Mouse (Mus musculus) forebrain, embryonic 11.5 days (tissue): ENCODE results near the gene Itprip. TPM values are rescaled to one million over a fixed set of nuclear protein-coding genes. Genes with fewer than 3 reads are reported as not detected.

ENCODE experiments used
- ATAC-seq: fragments of 200-750 bp; cut with Nextera tagmentation; replicated peaks from 2 replicates; pipeline ENCODE4 v1.8.0; 2017; ENCODE audit warnings: moderate TSS enrichment; ENCODE audit not compliant: low FRiP score
- DNase-seq: peaks from one replicate; pipeline ENCODE4 v3.0.0-alpha.2; 2017; ENCODE audit warnings: low spot score
- H3K27ac ChIP-seq: fragments of 300-500 bp; sonication (generic); 2 replicates; pipeline ENCODE4 v1.5.1; 2014; ENCODE audit warnings: low read depth, low read length
- H3K27me3 ChIP-seq: fragments of 300-500 bp; sonication (generic); 2 replicates; pipeline ENCODE4 v1.6.1; 2014; ENCODE audit warnings: mild to moderate bottlenecking, low read length, mixed read lengths; ENCODE audit not compliant: control insufficient read depth, insufficient read depth
- H3K36me3 ChIP-seq: fragments of 300-500 bp; sonication (generic); 2 replicates; pipeline ENCODE4 v1.6.1; 2014; ENCODE audit warnings: mild to moderate bottlenecking, low read length, moderate library complexity, mixed read lengths; ENCODE audit not compliant: control insufficient read depth, insufficient read depth
- H3K4me1 ChIP-seq: fragments of 300-500 bp; sonication (generic); replicated peaks from 2 replicates; pipeline ENCODE4 v1.6.1; 2014; ENCODE audit warnings: low read length, mixed read lengths; ENCODE audit not compliant: control insufficient read depth, insufficient read depth
- H3K4me2 ChIP-seq: fragments of 300-500 bp; sonication (generic); 2 replicates; pipeline ENCODE4 v1.6.1; 2014; ENCODE audit warnings: low read depth, mild to moderate bottlenecking, low read length, moderate library complexity, mixed read lengths; ENCODE audit not compliant: severe bottlenecking
- H3K4me3 ChIP-seq: fragments of 300-500 bp; sonication (generic); 2 replicates; pipeline ENCODE4 v1.5.1; 2014; ENCODE audit warnings: low read depth, low read length
- H3K9ac ChIP-seq: fragments of 300-500 bp; sonication (generic); 2 replicates; pipeline ENCODE4 v1.6.1; 2014; ENCODE audit warnings: low read length
- H3K9me3 ChIP-seq: fragments of 300-500 bp; sonication (generic); 2 replicates; pipeline ENCODE4 v1.6.1; 2016; ENCODE audit warnings: low read length, mixed read lengths; ENCODE audit not compliant: control insufficient read depth
- WGBS: fragments of 180-500 bp; shearing (Covaris S2); extraction: QIAGEN DNeasy Blood & Tissue Kit; methylation state at CpG from one replicate; pipeline ENCODE4 v1.1.7; 2014; 5-methylcytosine and 5-hydroxymethylcytosine counted together
- polyA plus RNA-seq: library from polyadenylated mRNA; unstranded; fragments of >200 nt; fragmentation: Nextera tagmentation; extraction: Ambion mirVana; gene quantifications from 2 replicates; pipeline ENCODE4 v1.2.1, GENCODE M21; 2014

Itprip gene
- polyA plus RNA-seq, 1 experiment from 2014 or later: 20.4 TPM

- H3K27ac ChIP-seq: no peak overlapping the region
- no peak overlapping the region for H3K9ac ChIP-seq
- H3K4me3 ChIP-seq: no peak overlapping the region
- H3K36me3 ChIP-seq: no peaks in the 10 kb centered on the region
- H3K4me1 ChIP-seq: no peaks in the 10 kb centered on the region
- H3K9me3 ChIP-seq: no peaks in the 10 kb centered on the region
- 74% methylated on average over 7 of the region's 7 CpGs for WGBS
- ATAC-seq (no peak), DNase-seq (no peak)
- no peaks in the 10 kb centered on the region for H3K27me3 ChIP-seq
- H3K4me2 ChIP-seq: no peak overlapping the region
Observed at GRCm38 (mm10) chr19:47870102-47870666, 48.9 kb downstream of the Itprip start.

GRCm38 (mm10) chr19:47869516-47869915, 49.6 kb downstream of the Itprip start:
- no peak for ATAC-seq
- H3K4me2 ChIP-seq: no peak overlapping the region
- WGBS: 77% methylated on average over 3 of the region's 3 CpGs

GRCm38 (mm10) chr19:47868951-47869350, 50.1 kb downstream of the Itprip start:
- Histone ChIP-seq H3K4me3 (no peak overlapping the region), H3K36me3 (no peaks in the 10 kb centered on the region), H3K27me3 (no peaks in the 10 kb centered on the region), H3K4me2 (no peak overlapping the region), H3K4me1 (no peaks in the 10 kb centered on the region), H3K9me3 (no peaks in the 10 kb centered on the region), H3K9ac (no peak overlapping the region), H3K27ac (no peak overlapping the region)
- ATAC-seq (no peak), DNase-seq (no peak)
- WGBS: 75% methylated on average over 4 of the region's 4 CpGs

More at GRCm38 (mm10) chr19:47869516-47869915, 49.6 kb downstream of the Itprip start:
- DNase-seq: no peak
- no peaks in the 10 kb centered on the region for H3K9me3 ChIP-seq
- H3K9ac ChIP-seq: no peak overlapping the region
- no peaks in the 10 kb centered on the region for H3K4me1 ChIP-seq
- no peaks in the 10 kb centered on the region for H3K36me3 ChIP-seq
- no peak overlapping the region for H3K27ac ChIP-seq
- no peaks in the 10 kb centered on the region for H3K27me3 ChIP-seq
- no peak overlapping the region for H3K4me3 ChIP-seq

GRCm38 (mm10) chr19:47867628-47868175, 51.4 kb downstream of the Itprip start:
- no peak overlapping the region for H3K4me3 ChIP-seq
- H3K27me3 ChIP-seq: no peaks in the 10 kb centered on the region
- H3K9me3 ChIP-seq: no peaks in the 10 kb centered on the region
- no peak for DNase-seq
- no peaks in the 10 kb centered on the region for H3K36me3 ChIP-seq
- 74% methylated on average over 4 of the region's 4 CpGs for WGBS
- ATAC-seq: no peak
- H3K4me2 ChIP-seq: no peak overlapping the region
- no peak overlapping the region for H3K9ac ChIP-seq
- no peaks in the 10 kb centered on the region for H3K4me1 ChIP-seq
- no peak overlapping the region for H3K27ac ChIP-seq

GRCm38 (mm10) chr19:47865353-47865947, 53.6 kb downstream of the Itprip start, which contains the start of gene Gsto2:
Gsto2 (plus strand) TSS chr19:47865534.
- H3K36me3 ChIP-seq: no peaks in the 10 kb centered on the region
- ATAC-seq: peak; percentile 100
- H3K9me3 ChIP-seq: no peaks in the 10 kb centered on the region
- WGBS: under 1% methylated on average over 49 of the region's 49 CpGs
- peak within 1 kb of the TSS; percentile 89 for H3K9ac ChIP-seq
- peak; percentile 97 for DNase-seq
- H3K27me3 ChIP-seq: no peaks in the 10 kb centered on the region
- peak within 1 kb of the TSS; percentile 84 for H3K4me2 ChIP-seq
- H3K4me3 ChIP-seq: peak within 1 kb of the TSS; percentile 64
- no peaks in the 10 kb centered on the region for H3K4me1 ChIP-seq
- peak within 1 kb of the TSS; percentile 34; the same call in 1 of the 2 replicates for H3K27ac ChIP-seq

GRCm38 (mm10) chr19:47864721-47865120, 54.4 kb downstream of the Itprip start:
- WGBS: 84% methylated on average over 7 of the region's 7 CpGs

GRCm38 (mm10) chr19:47864051-47864450, 55.0 kb downstream of the Itprip start:
- no peak for DNase-seq
- H3K36me3 ChIP-seq: no peaks in the 10 kb centered on the region

More at GRCm38 (mm10) chr19:47864721-47865120, 54.4 kb downstream of the Itprip start:
- Histone ChIP-seq H3K36me3 (no peaks in the 10 kb centered on the region), H3K27me3 (no peaks in the 10 kb centered on the region), H3K27ac (no peak overlapping the region), H3K9ac (peak overlapping the region; percentile 89; the same call in 1 of the 2 replicates), H3K4me1 (no peaks in the 10 kb centered on the region), H3K4me2 (peak overlapping the region; percentile 84), H3K9me3 (no peaks in the 10 kb centered on the region), H3K4me3 (peak overlapping the region; percentile 64)
- ATAC-seq: no peak
- DNase-seq: no peak

GRCm38 (mm10) chr19:47862581-47862980, 56.5 kb downstream of the Itprip start:
- 95% methylated on average over 3 of the region's 3 CpGs for WGBS

More at GRCm38 (mm10) chr19:47864051-47864450, 55.0 kb downstream of the Itprip start:
- Histone ChIP-seq H3K9ac (no peak overlapping the region), H3K4me2 (no peak overlapping the region), H3K27ac (no peak overlapping the region), H3K27me3 (no peaks in the 10 kb centered on the region), H3K4me1 (no peaks in the 10 kb centered on the region), H3K4me3 (no peak overlapping the region), H3K9me3 (no peaks in the 10 kb centered on the region)
- no peak for ATAC-seq
- 97% methylated on average over 9 of the region's 9 CpGs for WGBS

More at GRCm38 (mm10) chr19:47862581-47862980, 56.5 kb downstream of the Itprip start:
- no peaks in the 10 kb centered on the region for H3K9me3 ChIP-seq
- no peaks in the 10 kb centered on the region for H3K36me3 ChIP-seq
- H3K4me3 ChIP-seq: no peak overlapping the region
- H3K4me2 ChIP-seq: no peak overlapping the region
- DNase-seq (no peak), ATAC-seq (no peak)
- H3K27ac ChIP-seq: no peak overlapping the region
- no peak overlapping the region for H3K9ac ChIP-seq
- H3K4me1 ChIP-seq: no peaks in the 10 kb centered on the region
- H3K27me3 ChIP-seq: no peaks in the 10 kb centered on the region
